Mouse (Mus musculus) liver, postnatal 0 days (tissue): Measurements from ENCODE around the gene Leng9. TPM values are rescaled to one million over a fixed set of nuclear protein-coding genes. Genes with fewer than 3 reads are reported as not detected.
A peak's percentile ranks its signal among the peaks of the same experiment; 100 is the strongest.

Experiments used
- ATAC-seq: fragments of 200-750 bp; cut with Nextera tagmentation; 2 replicates; pipeline ENCODE4 v1.8.0; 2017; ENCODE audit warnings: mild to moderate bottlenecking, moderate library complexity
- DNase-seq: peaks from one replicate; pipeline ENCODE4 v3.0.0-alpha.2; 2016
- H3K27ac ChIP-seq: fragments of 300-500 bp; sonication (generic); 2 replicates; pipeline ENCODE4 v1.5.1; 2014; ENCODE audit warnings: antibody characterized with exemption, moderate library complexity, mild to moderate bottlenecking, low read depth
- H3K27me3 ChIP-seq: fragments of 300-500 bp; sonication (generic); 2 replicates; pipeline ENCODE4 v1.6.1; 2014; ENCODE audit warnings: low read length, control low read depth, mixed read lengths; ENCODE audit not compliant: insufficient read depth
- H3K36me3 ChIP-seq: fragments of 300-500 bp; sonication (generic); replicated peaks from 2 replicates; pipeline ENCODE4 v1.6.1; 2014; ENCODE audit warnings: mild to moderate bottlenecking, control low read depth, low read length, moderate library complexity, mixed read lengths; ENCODE audit not compliant: insufficient read depth
- H3K4me1 ChIP-seq: fragments of 300-500 bp; sonication (generic); 2 replicates; pipeline ENCODE4 v1.6.1; 2014; ENCODE audit warnings: antibody characterized with exemption, mild to moderate bottlenecking, control low read depth; ENCODE audit not compliant: insufficient read depth
- H3K4me2 ChIP-seq: fragments of 300-500 bp; sonication (generic); 2 replicates; pipeline ENCODE4 v1.6.1; 2014; ENCODE audit warnings: low read depth, mild to moderate bottlenecking, low read length, moderate library complexity, mixed read lengths
- H3K4me3 ChIP-seq: fragments of 300-500 bp; sonication (generic); 2 replicates; pipeline ENCODE4 v1.5.1; 2014; ENCODE audit warnings: low read depth, low read length
- H3K9ac ChIP-seq: fragments of 300-500 bp; sonication (generic); replicated peaks from 2 replicates; pipeline ENCODE4 v1.6.1; 2014; ENCODE audit warnings: mild to moderate bottlenecking, moderate library complexity
- H3K9me3 ChIP-seq: fragments of 300-500 bp; sonication (generic); 2 replicates; pipeline ENCODE4 v1.6.1; 2016; ENCODE audit warnings: mild to moderate bottlenecking, control low read depth, low read length, mixed read lengths
- CTCF ChIP-seq: sonication (generic); IDR thresholded peaks from 2 replicates; pipeline ENCODE4 v1.5.1; 2016; ENCODE audit warnings: antibody characterized with exemption, low read depth
- EP300 ChIP-seq: IDR thresholded peaks from 2 replicates; pipeline ENCODE4 v1.6.1; 2016; ENCODE audit warnings: antibody characterized with exemption, low read depth, mild to moderate bottlenecking
- WGBS: fragments of 180-500 bp; shearing (Covaris S2); extraction: QIAGEN DNeasy Blood & Tissue Kit; methylation state at CpG from one replicate; pipeline ENCODE4 v1.1.7; 2014; ENCODE audit not compliant: insufficient replicate concordance; 5-methylcytosine and 5-hydroxymethylcytosine counted together
- polyA plus RNA-seq: library from polyadenylated mRNA; unstranded; fragments of >200 nt; fragmentation: Nextera tagmentation; extraction: Ambion mirVana; gene quantifications from 2 replicates; pipeline ENCODE4 v1.2.1, GENCODE M21; 2015

The Leng9 gene
- polyA plus RNA-seq, 1 experiment from 2014 or later: 2.8 TPM

DNA sequence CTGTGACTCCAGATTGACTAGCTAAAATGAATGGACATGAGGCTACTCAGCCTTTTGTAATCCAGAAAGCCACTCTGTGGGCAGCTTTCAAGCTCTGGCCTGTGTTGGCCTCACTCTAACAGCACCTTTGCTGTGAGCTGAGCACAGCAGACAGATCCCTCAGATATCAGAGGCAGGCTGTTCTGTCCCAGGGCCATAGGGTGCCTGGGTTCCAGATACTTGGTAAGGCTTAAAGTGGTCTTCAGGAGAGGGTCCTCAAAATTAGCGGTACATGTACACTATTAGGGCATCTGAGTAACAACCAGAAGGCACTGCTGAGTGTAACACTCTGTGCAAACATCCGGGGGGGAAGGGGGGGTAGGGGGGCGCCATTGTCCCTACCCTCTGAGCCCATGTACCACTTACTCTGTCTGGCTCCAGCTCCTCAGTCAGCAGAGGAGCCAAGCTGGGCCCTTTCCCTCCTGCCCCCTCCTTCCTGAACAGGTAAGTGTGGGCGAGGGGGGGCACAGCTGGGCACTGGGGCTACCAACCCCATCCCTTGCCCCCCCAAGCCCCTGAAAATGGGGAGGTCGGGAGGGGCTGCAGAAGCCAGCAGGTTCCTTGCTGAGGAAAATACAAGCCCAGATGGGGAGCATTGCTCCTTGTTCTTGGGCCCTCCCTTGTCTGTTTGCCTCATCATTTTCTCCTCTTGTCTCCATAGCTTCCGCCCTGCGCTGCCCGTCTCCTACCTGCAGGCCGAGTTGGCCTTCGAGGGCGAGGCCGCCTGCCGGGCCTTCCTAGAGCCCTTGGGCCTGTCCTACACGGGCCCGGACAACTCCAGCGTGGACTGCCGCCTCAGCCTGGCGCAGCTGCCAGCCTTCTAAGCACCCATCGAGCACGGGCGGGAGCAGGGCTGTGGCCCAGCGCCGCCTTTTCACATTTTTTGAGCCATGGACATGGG is 3.7 kb downstream of the Leng9 start:
- no peak for ATAC-seq
- no peak overlapping the region for H3K9ac ChIP-seq
- H3K4me2 ChIP-seq: no peak overlapping the region
- peak; percentile 13 for DNase-seq
- 90% methylated on average over 23 of the region's 23 CpGs for WGBS
- H3K27ac ChIP-seq: no peak overlapping the region
- H3K9me3 ChIP-seq: no peaks in the 10 kb centered on the region
- peaks cover 25% of the 10 kb centered on the region for H3K4me1 ChIP-seq
- TF ChIP-seq CTCF: no peak
- no peak for TF ChIP-seq EP300
- H3K36me3 ChIP-seq: peaks cover 64% of the 10 kb centered on the region
- 0 out of 2 replicates have a peak, but pooled peaks cover 2% of the 10 kb centered on the region for H3K27me3 ChIP-seq
- no peak overlapping the region for H3K4me3 ChIP-seq

- DNase-seq: peak; percentile 58
- H3K9ac ChIP-seq: no peak overlapping the region
- 72% methylated on average over 6 of the region's 6 CpGs for WGBS
- peaks cover 72% of the 10 kb centered on the region for H3K36me3 ChIP-seq
- no peak overlapping the region for H3K4me3 ChIP-seq
- H3K4me1 ChIP-seq: peaks cover 17% of the 10 kb centered on the region
- ATAC-seq: no peak
- H3K27ac ChIP-seq: no peak overlapping the region
- TF ChIP-seq CTCF (peak; percentile 90), EP300 (no peak)
- H3K27me3 ChIP-seq: no peaks in the 10 kb centered on the region
- H3K4me2 ChIP-seq: no peak overlapping the region
- H3K9me3 ChIP-seq: no peaks in the 10 kb centered on the region
These were observed 4.5 kb downstream of the Leng9 start for GRCm38 (mm10) chr7:4145552-4146190.

- Histone ChIP-seq H3K9ac (no peak overlapping the region), H3K27me3 (no peaks in the 10 kb centered on the region), H3K4me2 (no peak overlapping the region), H3K4me1 (peaks cover 12% of the 10 kb centered on the region), H3K27ac (no peak overlapping the region), H3K9me3 (no peaks in the 10 kb centered on the region), H3K36me3 (peaks cover 79% of the 10 kb centered on the region), H3K4me3 (no peak overlapping the region)
- no peak for ATAC-seq
- peak; percentile 17 for DNase-seq
- TF ChIP-seq EP300: no peak
- TF ChIP-seq CTCF: no peak
- 92% methylated on average over 20 of the region's 20 CpGs for WGBS
These were observed 5.2 kb downstream of the Leng9 start for GRCm38 (mm10) chr7:4144766-4145551.

GRCm38 (mm10) chr7:4144046-4144445 is 6.1 kb downstream of the Leng9 start:
- Histone ChIP-seq H3K9ac (no peak overlapping the region), H3K4me2 (no peak overlapping the region), H3K9me3 (no peaks in the 10 kb centered on the region), H3K36me3 (peaks cover 89% of the 10 kb centered on the region), H3K4me1 (peaks cover 10% of the 10 kb centered on the region), H3K27me3 (no peaks in the 10 kb centered on the region), H3K27ac (no peak overlapping the region), H3K4me3 (no peak overlapping the region)
- peak; percentile 11 for DNase-seq
- 90% methylated on average over 13 of the region's 13 CpGs for WGBS
- no peak for ATAC-seq
- TF ChIP-seq CTCF: no peak
- no peak for TF ChIP-seq EP300

GRCm38 (mm10) chr7:4143506-4143905 is 6.7 kb downstream of the Leng9 start:
- ATAC-seq (no peak), DNase-seq (peak; percentile 14)
- no peak overlapping the region for H3K27ac ChIP-seq
- WGBS: 94% methylated on average over 19 of the region's 19 CpGs
- TF ChIP-seq EP300 (no peak), CTCF (no peak)
- no peaks in the 10 kb centered on the region for H3K9me3 ChIP-seq
- no peak overlapping the region for H3K4me2 ChIP-seq
- no peaks in the 10 kb centered on the region for H3K27me3 ChIP-seq
- H3K9ac ChIP-seq: no peak overlapping the region
- H3K4me1 ChIP-seq: peaks cover 7% of the 10 kb centered on the region
- H3K4me3 ChIP-seq: no peak overlapping the region
- peaks cover 94% of the 10 kb centered on the region for H3K36me3 ChIP-seq

DNA sequence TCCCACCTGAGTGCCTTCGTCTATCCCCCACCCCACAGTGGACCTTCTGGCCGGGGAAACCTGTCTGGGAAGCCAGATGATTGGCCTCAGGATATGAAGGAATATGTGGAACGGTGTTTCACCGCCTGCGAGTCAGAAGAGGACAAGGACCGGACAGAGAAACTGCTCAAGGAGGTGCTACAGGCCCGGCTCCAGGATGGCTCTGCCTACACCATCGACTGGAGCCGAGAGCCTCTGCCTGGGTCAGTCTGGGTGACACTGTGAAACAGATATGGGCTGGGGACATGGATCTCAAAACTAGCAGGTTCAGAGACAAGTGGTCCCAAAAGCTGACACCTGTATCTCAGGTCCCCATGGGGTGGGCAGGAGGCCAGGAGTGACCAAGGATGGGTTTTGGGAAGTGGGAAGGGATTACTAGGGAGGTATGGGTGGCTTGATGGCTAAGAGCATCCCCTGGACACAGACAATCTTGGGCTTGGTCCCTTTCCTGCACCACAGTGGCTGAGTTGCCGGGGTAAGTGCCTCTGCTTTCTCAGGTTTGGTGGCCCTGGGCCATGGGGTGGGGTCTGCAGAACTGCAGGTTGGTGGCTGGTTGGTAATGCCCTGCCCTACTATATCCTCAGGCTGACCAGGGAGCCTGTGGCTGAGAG is 7.3 kb downstream of the Leng9 start:
- no peaks in the 10 kb centered on the region for H3K9me3 ChIP-seq
- no peak overlapping the region for H3K4me2 ChIP-seq
- peaks cover 7% of the 10 kb centered on the region for H3K4me1 ChIP-seq
- no peak overlapping the region for H3K9ac ChIP-seq
- DNase-seq (peak; percentile 10), ATAC-seq (no peak)
- peaks cover 100% of the 10 kb centered on the region for H3K36me3 ChIP-seq
- no peak overlapping the region for H3K4me3 ChIP-seq
- H3K27me3 ChIP-seq: no peaks in the 10 kb centered on the region
- no peak overlapping the region for H3K27ac ChIP-seq
- WGBS: 91% methylated on average over 10 of the region's 10 CpGs
- TF ChIP-seq EP300 (no peak), CTCF (no peak)
